8 mouse cellular contexts compared by ENCODE assay signal in the genomic region with DNA sequence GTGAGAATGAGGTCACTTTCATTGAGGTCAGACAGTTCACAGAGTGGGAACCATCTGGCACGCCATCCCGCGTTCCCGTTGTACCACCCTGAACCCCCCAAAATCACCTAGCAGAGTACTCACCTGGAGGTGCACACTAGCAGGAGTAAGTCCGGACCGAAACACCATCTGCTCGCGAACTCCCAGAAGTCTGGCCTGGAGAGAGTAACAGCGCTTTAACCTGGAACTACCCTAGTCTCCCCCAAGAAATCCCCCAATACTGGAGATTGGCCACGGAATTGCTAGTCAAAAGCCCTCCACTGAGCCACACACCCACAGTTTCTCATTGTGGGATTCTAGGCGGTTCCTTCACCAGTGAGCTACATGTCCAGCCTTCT. TPM values are rescaled to one million over a fixed set of nuclear protein-coding genes. Genes with fewer than 3 reads are reported as not detected.
A peak's percentile ranks its signal among the peaks of the same experiment; 100 is the strongest.
DNase-seq lines count a peak whose midpoint lies in the region; ATAC-seq and TF ChIP-seq lines count a peak whose summit lies in the region.

No protein-coding gene starts in this region.

- H3K36me3 ChIP-seq in kidney, adult 2 months (ENCODE audit: control insufficient read depth, insufficient read depth, low read length), result no peaks in the 10 kb centered on the region
- H3K36me3 ChIP-seq in embryonic facial prominence, embryonic 10.5 days (replicated peaks), result no peaks in the 10 kb centered on the region
- H3K36me3 ChIP-seq in hindbrain, postnatal 0 days (ENCODE audit: insufficient read depth, low read length), result no peaks in the 10 kb centered on the region
- H3K36me3 ChIP-seq in midbrain, embryonic 15.5 days (replicated peaks), result 0 out of 2 replicates have a peak, but pooled peaks cover 3% of the 10 kb centered on the region

- 0 out of 2 replicates have a peak, but pooled peaks cover 3% of the 10 kb centered on the region for H3K4me1 ChIP-seq in kidney, adult 2 months (ENCODE audit: control insufficient read depth, insufficient read depth, low read length)
- peaks cover 60% of the 10 kb centered on the region for H3K4me1 ChIP-seq in embryonic facial prominence, embryonic 10.5 days
- H3K4me1 ChIP-seq in hindbrain, postnatal 0 days (ENCODE audit: insufficient read depth, low read length), result peaks cover 6% of the 10 kb centered on the region
- peaks cover 34% of the 10 kb centered on the region for H3K4me1 ChIP-seq in midbrain, embryonic 15.5 days

- H3K27me3 ChIP-seq in kidney, adult 2 months (replicated peaks; ENCODE audit: control insufficient read depth, insufficient read depth, low read length), result no peaks in the 10 kb centered on the region
- H3K27me3 ChIP-seq in embryonic facial prominence, embryonic 10.5 days (replicated peaks; ENCODE audit: low read depth, poor library complexity, severe bottlenecking), result peaks cover 51% of the 10 kb centered on the region
- no peaks in the 10 kb centered on the region for H3K27me3 ChIP-seq in hindbrain, postnatal 0 days (ENCODE audit: insufficient read depth, low read length)
- H3K27me3 ChIP-seq in midbrain, embryonic 15.5 days (replicated peaks), result peaks cover 9% of the 10 kb centered on the region

- ATAC-seq in hindbrain, postnatal 0 days, result no peak
- peak; percentile 1; the same call in 1 of the 2 replicates for ATAC-seq in midbrain, embryonic 15.5 days (replicated peaks)

- no peak for TF ChIP-seq CTCF in kidney, adult 2 months (conservative IDR thresholded peaks at IDR 0.05; ENCODE audit: insufficient read depth, insufficient read length, low read depth, low read length)
- no peak for TF ChIP-seq CTCF in hindbrain, postnatal 0 days (IDR thresholded peaks at IDR 0.05; ENCODE audit: low read depth)

- peak overlapping the region; percentile 69 for H3K4me2 ChIP-seq in hindbrain, postnatal 0 days (ENCODE audit: low read depth, low read length)
- peak overlapping the region; percentile 54 for H3K4me2 ChIP-seq in midbrain, embryonic 15.5 days

- H3K4me3 ChIP-seq in kidney, adult 2 months (ENCODE audit: insufficient read depth, low read depth, low read length), result peak overlapping the region; percentile 69; the same call in 1 of the 2 replicates
- peak overlapping the region; percentile 75 for H3K4me3 ChIP-seq in embryonic facial prominence, embryonic 10.5 days
- peak overlapping the region; percentile 35 for H3K4me3 ChIP-seq in hindbrain, postnatal 0 days (ENCODE audit: low read length)
- H3K4me3 ChIP-seq in midbrain, embryonic 15.5 days, result peak overlapping the region; percentile 37

- WGBS in kidney, adult 2 months, result 4% methylated on average over 11 of the region's 11 CpGs
- WGBS in embryonic facial prominence, embryonic 10.5 days, result under 1% methylated on average over 11 of the region's 11 CpGs
- WGBS in hindbrain, postnatal 0 days, result 13% methylated on average over 11 of the region's 11 CpGs
- WGBS in midbrain, embryonic 15.5 days, result 3% methylated on average over 11 of the region's 11 CpGs

- no peaks in the 10 kb centered on the region for H3K9me3 ChIP-seq in embryonic facial prominence, embryonic 10.5 days
- H3K9me3 ChIP-seq in hindbrain, postnatal 0 days (ENCODE audit: low read length), result no peaks in the 10 kb centered on the region
- H3K9me3 ChIP-seq in midbrain, embryonic 15.5 days, result no peaks in the 10 kb centered on the region

- no peak for TF ChIP-seq POLR2A in kidney, adult 2 months (IDR thresholded peaks at IDR 0.05; ENCODE audit: low read depth, low read length)

- peak overlapping the region; percentile 28; the same call in 1 of the 2 replicates for H3K9ac ChIP-seq in hindbrain, postnatal 0 days (replicated peaks; ENCODE audit: low read length)
- H3K9ac ChIP-seq in midbrain, embryonic 15.5 days, result peak overlapping the region; percentile 28

- no peak overlapping the region for H3K27ac ChIP-seq in kidney, adult 2 months (ENCODE audit: insufficient read depth, low read depth, low read length)
- H3K27ac ChIP-seq in embryonic facial prominence, embryonic 10.5 days (replicated peaks), result peak overlapping the region; percentile 89
- no peak overlapping the region for H3K27ac ChIP-seq in hindbrain, postnatal 0 days
- 0 out of 2 replicates have a peak overlapping the region, but pooled peaks have one; percentile 47 for H3K27ac ChIP-seq in midbrain, embryonic 15.5 days

- no peak for DNase-seq in kidney, adult 2 months
- no peak for DNase-seq in kidney, postnatal 25 days
- no peak for DNase-seq in embryonic facial prominence, embryonic 10.5 days (ENCODE audit: low spot score)
- DNase-seq in hindbrain, postnatal 0 days (ENCODE audit: low spot score), result no peak
- no peak for DNase-seq in Muller cell, postnatal 12 days (ENCODE audit: inconsistent ontology term)
- no peak for DNase-seq in thymus, postnatal 0 days (ENCODE audit: low spot score)
- no peak for DNase-seq in embryo, embryonic 11 days

RNA-seq across cellular contexts. Expression of a gene that starts 5.0 kb away (rescaled TPM):
- 0.14 and 3.2 TPM in 2 replicates for polyA plus RNA-seq in kidney, adult 2 months (2012; rRNA removed)
- polyA plus RNA-seq in embryonic facial prominence, embryonic 10.5 days (2016; fragmentation: Nextera tagmentation; extraction: Ambion mirVana), result 0.31 and 0.64 TPM in 2 replicates
- total RNA-seq in hindbrain, postnatal 0 days (2014; rRNA removed), result 0.26 and 0.72 TPM in 2 replicates
- polyA plus RNA-seq in hindbrain, postnatal 0 days (2015; fragmentation: Nextera tagmentation; extraction: Ambion mirVana), result 0.16 and 0.34 TPM in 2 replicates
- polyA plus RNA-seq in midbrain, embryonic 15.5 days (2015; fragmentation: Nextera tagmentation; extraction: Ambion mirVana), result 0.23 and 0.26 TPM in 2 replicates
- polyA plus RNA-seq in thymus, postnatal 0 days (2015; fragmentation: Nextera tagmentation; extraction: Ambion mirVana), result 0.08 and 0.09 TPM in 2 replicates

RNA-seq across cellular contexts. Expression of a gene that starts 6.5 kb away (rescaled TPM):
- polyA plus RNA-seq in kidney, adult 2 months (2012; rRNA removed), result 17.9 and 18.2 TPM in 2 replicates
- 10.6 and 11.3 TPM in 2 replicates for polyA plus RNA-seq in embryonic facial prominence, embryonic 10.5 days (2016; fragmentation: Nextera tagmentation; extraction: Ambion mirVana)
- total RNA-seq in hindbrain, postnatal 0 days (2014; rRNA removed), result 29.5 and 35.7 TPM in 2 replicates
- polyA plus RNA-seq in hindbrain, postnatal 0 days (2015; fragmentation: Nextera tagmentation; extraction: Ambion mirVana), result 11.2 and 13.0 TPM in 2 replicates
- polyA plus RNA-seq in midbrain, embryonic 15.5 days (2015; fragmentation: Nextera tagmentation; extraction: Ambion mirVana), result 10.7 and 12.7 TPM in 2 replicates
- 4.9 and 5.2 TPM in 2 replicates for polyA plus RNA-seq in thymus, postnatal 0 days (2015; fragmentation: Nextera tagmentation; extraction: Ambion mirVana)

RNA-seq across cellular contexts. Expression of a gene that starts 26.8 kb away (rescaled TPM):
- 0.50 and 0.64 TPM in 2 replicates for polyA plus RNA-seq in kidney, adult 2 months (2012; rRNA removed)
- 5.8 and 7.1 TPM in 2 replicates for polyA plus RNA-seq in embryonic facial prominence, embryonic 10.5 days (2016; fragmentation: Nextera tagmentation; extraction: Ambion mirVana)
- 91.9 and 107 TPM in 2 replicates for total RNA-seq in hindbrain, postnatal 0 days (2014; rRNA removed)
- polyA plus RNA-seq in hindbrain, postnatal 0 days (2015; fragmentation: Nextera tagmentation; extraction: Ambion mirVana), result 25.5 and 26.7 TPM in 2 replicates
- polyA plus RNA-seq in midbrain, embryonic 15.5 days (2015; fragmentation: Nextera tagmentation; extraction: Ambion mirVana), result 29.9 and 31.3 TPM in 2 replicates
- polyA plus RNA-seq in thymus, postnatal 0 days (2015; fragmentation: Nextera tagmentation; extraction: Ambion mirVana), result 0.27 and 0.49 TPM in 2 replicates

RNA-seq across cellular contexts. Expression of a gene that starts 30.3 kb away (rescaled TPM):
- polyA plus RNA-seq in kidney, adult 2 months (2012; rRNA removed), result 2.7 and 3.9 TPM in 2 replicates
- 0.24 and 1.2 TPM in 2 replicates for polyA plus RNA-seq in embryonic facial prominence, embryonic 10.5 days (2016; fragmentation: Nextera tagmentation; extraction: Ambion mirVana)
- 87.4 and 94.2 TPM in 2 replicates for total RNA-seq in hindbrain, postnatal 0 days (2014; rRNA removed)
- polyA plus RNA-seq in hindbrain, postnatal 0 days (2015; fragmentation: Nextera tagmentation; extraction: Ambion mirVana), result 69.3 and 76.1 TPM in 2 replicates
- polyA plus RNA-seq in midbrain, embryonic 15.5 days (2015; fragmentation: Nextera tagmentation; extraction: Ambion mirVana), result 24.4 TPM in 2 replicates
- polyA plus RNA-seq in thymus, postnatal 0 days (2015; fragmentation: Nextera tagmentation; extraction: Ambion mirVana), result 0.49 and 0.79 TPM in 2 replicates

RNA-seq across cellular contexts. Expression of a gene that starts 55.5 kb away (rescaled TPM):
- polyA plus RNA-seq in kidney, adult 2 months (2012; rRNA removed), result 137 and 138 TPM in 2 replicates
- polyA plus RNA-seq in embryonic facial prominence, embryonic 10.5 days (2016; fragmentation: Nextera tagmentation; extraction: Ambion mirVana), result 285 and 287 TPM in 2 replicates
- 228 and 240 TPM in 2 replicates for total RNA-seq in hindbrain, postnatal 0 days (2014; rRNA removed)
- polyA plus RNA-seq in hindbrain, postnatal 0 days (2015; fragmentation: Nextera tagmentation; extraction: Ambion mirVana), result 143 and 145 TPM in 2 replicates
- polyA plus RNA-seq in midbrain, embryonic 15.5 days (2015; fragmentation: Nextera tagmentation; extraction: Ambion mirVana), result 202 and 214 TPM in 2 replicates
- polyA plus RNA-seq in thymus, postnatal 0 days (2015; fragmentation: Nextera tagmentation; extraction: Ambion mirVana), result 198 and 222 TPM in 2 replicates

Comparison
In these comparisons a context has a peak if more than half of its experiments do, and no peak if none do; other contexts are left out.
1. H3K27ac ChIP-seq: peak in embryonic facial prominence, embryonic 10.5 days (single experiment) and midbrain, embryonic 15.5 days (single experiment); none in kidney, adult 2 months (single experiment) and hindbrain, postnatal 0 days (single experiment).
2. Peak in every context shown above with its lines, with median percentiles within 50 percentile points of each other: H3K4me3 ChIP-seq.